Mouse (Mus musculus) brain, embryonic 18.5 days (tissue): ENCODE data around the gene Asb14.
"Not testable (repeated sequence)": the region's sequence is repeated elsewhere in the genome, so short reads cannot be mapped to it uniquely, and the experiment has no call there.

Source experiments
- DNase-seq: peaks from one replicate; pipeline ENCODE4 v3.0.0-alpha.2; 2012; ENCODE audit warnings: low read depth, low spot score

Asb14 gene

GRCm38 (mm10) chr14:26894392-26894791 is at the start of gene Asb14:
Gene Asb14 (plus strand): TSS chr14:26894557.
- DNase-seq, result no peak

- DNase-seq, result no peak
Measured at GRCm38 (mm10) chr14:26853053-26853452, 41.3 kb upstream of the Asb14 start.

DNA sequence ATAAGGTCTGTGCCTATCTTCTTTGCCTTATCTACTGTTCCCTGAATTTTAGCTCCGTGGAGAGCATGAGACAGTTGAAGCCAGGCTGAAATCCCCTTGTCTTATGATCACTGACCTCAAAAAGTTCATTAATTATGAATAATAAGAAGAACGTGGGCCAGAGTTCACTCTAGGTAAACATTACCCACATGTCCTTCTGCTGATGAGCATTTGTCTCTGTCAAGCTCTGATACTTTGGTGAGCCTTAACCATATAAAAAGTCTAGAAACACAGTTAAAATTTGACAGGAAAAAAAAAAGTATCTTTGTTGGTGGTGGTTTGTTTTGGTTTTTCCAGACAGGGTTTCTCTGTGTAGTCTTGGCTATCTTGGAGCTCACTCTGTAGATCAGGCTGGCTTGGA is 40.3 kb upstream of the Asb14 start:
- DNase-seq, result no peak

DNA sequence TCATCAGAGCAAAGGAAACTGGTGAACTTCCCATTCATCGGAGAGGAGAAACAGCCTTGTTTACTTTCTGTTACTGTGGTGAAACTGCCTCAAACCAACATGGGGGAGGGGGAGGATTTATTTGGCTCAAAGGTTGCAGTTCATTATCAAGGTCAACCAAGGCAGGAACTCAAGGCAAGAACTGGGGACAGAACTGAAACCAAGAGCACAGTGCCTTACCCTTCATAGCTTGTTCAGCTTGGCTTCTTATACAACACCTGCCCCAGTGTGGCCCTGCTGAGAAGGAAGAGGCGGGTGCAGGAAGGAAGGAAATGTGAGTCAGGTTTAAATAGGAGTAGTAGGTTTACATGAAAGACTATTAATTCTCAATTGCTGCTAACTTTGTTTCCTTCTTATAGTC is 36.0 kb upstream of the Asb14 start:
- no peak for DNase-seq

- no peak for DNase-seq
Measured at GRCm38 (mm10) chr14:26859024-26859423, 35.3 kb upstream of the Asb14 start.

GRCm38 (mm10) chr14:26867356-26867755 is 27.0 kb upstream of the Asb14 start:
- no peak for DNase-seq

GRCm38 (mm10) chr14:26868299-26868698 is 26.1 kb upstream of the Asb14 start:
- DNase-seq, result no peak

GRCm38 (mm10) chr14:26878756-26879155 is 15.6 kb upstream of the Asb14 start:
- DNase-seq, result no peak

DNA sequence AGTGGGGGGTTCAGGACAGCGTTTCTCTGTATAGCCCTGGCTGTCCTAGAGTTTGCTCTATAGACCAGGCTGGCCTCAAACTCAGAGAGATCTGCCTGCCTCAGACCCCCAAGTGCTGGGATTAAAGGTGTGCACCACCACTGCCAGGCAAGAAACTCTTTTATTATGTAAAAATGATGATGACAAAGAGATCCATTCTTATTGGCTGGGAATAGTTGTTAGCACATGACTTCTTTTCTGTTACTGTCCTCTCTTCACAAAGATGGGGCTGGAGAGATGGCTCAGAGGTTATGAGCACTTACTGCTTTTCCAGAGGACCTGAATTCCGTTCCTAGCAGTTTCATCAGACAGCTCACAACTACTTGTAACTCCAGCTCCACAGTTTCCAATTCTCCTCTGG is 14.4 kb upstream of the Asb14 start:
- no peak for DNase-seq

- no peak for DNase-seq
Measured at GRCm38 (mm10) chr14:26881700-26882099, 12.7 kb upstream of the Asb14 start.

DNA sequence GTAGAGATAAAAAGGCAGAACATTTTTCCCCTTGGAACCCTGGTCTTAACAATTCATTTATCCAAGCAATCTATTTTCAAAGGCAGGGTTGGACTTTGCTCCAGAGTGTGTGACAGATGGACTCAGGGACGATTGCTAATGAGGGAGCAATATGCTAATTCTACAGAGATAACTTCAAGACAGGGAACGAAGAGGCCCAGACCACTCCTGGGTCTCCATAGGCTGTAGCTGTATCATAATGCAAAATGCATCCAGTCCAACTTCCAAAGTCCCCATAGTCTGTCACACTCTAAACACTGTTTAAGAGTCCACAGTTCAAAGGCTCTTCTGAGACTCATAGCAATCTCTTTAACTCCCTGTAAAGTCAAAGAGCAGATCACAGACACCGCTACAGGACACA is 7.1 kb upstream of the Asb14 start:
- no peak for DNase-seq

DNA sequence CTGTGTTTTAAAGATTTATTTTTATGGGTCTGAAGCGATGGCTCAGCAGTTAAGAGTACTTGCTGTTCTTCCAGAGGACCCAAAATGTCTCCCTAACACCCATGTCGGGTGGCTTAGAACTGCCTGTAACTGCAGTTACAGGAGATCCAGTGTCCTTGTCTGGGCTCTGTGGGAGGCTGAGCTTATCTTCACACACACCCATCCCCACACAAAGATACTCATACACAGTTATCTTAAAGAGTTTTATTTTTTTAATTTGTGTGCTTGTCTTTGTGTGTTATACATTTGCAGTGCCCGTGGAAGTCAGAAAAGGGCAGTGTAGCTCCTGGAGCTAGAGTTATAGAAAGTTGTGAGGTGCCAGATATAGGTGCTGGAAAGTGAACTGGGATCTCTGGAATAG is 3.6 kb upstream of the Asb14 start:
- DNase-seq, result no peak

DNA sequence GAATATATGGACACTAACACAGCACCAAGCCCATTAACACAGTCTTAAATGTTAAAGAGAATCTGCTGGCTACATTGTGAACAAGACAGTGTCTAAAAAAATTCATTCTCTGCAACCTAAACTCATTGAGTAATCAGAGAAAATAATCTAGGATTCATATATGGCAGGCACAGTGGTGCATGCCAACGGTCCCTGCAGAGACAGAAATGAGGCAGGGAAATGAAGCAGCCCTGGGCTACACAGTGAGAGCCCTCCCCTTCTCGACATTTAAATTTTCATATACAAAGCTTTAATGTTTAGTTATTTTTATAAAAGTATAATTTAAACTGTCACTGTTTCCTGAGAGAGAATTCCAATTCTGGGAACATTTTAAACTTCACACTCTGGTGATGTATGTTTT is 5.1 kb downstream of the Asb14 start:
- DNase-seq, result no peak

DNA sequence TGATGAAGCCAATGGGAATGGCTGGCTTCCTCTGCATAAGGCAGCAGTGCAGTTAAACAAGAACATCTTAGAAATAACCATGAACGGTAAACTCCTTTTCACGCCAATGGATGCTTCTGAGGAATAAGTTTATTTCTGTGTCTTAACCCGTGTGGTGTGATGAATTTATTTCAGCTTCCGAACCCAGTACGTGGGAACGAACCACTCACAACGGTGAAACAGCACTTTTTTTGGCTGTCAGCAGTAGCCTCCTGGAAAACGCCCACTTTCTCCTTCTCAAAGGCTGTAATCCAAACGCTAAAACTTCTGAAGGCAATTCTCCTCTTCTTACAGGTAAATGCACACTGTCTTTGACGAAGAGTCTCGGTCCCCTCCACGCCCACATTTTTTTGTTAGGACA is 6.5 kb downstream of the Asb14 start:
- DNase-seq, result no peak

DNA sequence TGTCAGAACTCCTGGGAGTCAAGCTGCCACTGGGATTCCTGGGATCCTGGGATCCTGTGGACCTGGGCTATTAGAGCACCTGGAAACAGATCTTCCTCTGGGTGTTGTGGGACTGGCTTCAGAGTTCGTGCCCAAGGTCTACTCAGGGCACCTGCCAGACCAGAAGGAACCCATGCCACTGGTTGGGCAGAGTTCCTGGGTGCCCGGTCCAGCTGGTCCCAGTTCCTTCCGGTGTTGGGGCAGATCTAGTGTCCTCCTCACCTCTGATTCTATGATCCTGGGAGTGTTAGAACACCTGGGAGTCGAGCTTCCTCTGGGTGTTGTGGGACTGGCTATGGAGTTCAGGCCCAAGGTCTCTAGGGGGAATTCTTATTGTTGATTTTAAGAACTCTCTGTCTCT is 13.0 kb downstream of the Asb14 start:
- no peak for DNase-seq

GRCm38 (mm10) chr14:26910461-26910860 is 16.1 kb downstream of the Asb14 start:
- DNase-seq, result not testable (repeated sequence)

- no peak for DNase-seq
Measured at GRCm38 (mm10) chr14:26911201-26911600, 16.8 kb downstream of the Asb14 start.

GRCm38 (mm10) chr14:26911826-26912225 is 17.5 kb downstream of the Asb14 start:
- DNase-seq, result no peak

DNA sequence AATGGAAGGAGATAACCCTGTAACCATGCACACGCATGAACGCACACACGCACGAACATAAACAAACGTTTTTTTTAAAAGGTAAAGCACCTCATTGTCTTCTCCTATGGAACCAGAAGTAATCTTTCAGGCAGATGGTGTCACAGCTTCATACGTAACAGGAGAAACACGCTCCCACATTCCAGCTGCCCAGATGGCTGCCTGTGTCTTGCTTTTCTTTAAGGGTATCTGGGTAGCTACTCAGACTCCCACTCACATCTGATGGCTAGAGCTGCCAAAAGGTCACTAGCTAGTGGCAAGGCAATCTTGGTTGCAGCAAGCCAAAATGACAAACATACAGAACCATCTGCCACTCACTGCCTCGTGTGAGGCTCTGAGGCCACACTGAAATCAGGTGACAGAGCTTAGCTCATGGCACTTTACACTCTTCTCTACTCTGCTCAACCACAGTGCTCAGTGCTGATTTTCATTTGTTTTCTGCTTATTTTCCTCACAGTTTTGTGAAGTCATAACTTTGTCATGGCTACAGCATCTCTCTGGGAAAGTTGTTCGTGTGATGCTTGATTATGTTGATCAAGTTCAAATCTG is 19.4 kb downstream of the Asb14 start:
- no peak for DNase-seq

- DNase-seq, result no peak
Measured at GRCm38 (mm10) chr14:26919310-26919709, 25.0 kb downstream of the Asb14 start.

GRCm38 (mm10) chr14:26923702-26924421 is 29.5 kb downstream of the Asb14 start:
- no peak for DNase-seq

DNA sequence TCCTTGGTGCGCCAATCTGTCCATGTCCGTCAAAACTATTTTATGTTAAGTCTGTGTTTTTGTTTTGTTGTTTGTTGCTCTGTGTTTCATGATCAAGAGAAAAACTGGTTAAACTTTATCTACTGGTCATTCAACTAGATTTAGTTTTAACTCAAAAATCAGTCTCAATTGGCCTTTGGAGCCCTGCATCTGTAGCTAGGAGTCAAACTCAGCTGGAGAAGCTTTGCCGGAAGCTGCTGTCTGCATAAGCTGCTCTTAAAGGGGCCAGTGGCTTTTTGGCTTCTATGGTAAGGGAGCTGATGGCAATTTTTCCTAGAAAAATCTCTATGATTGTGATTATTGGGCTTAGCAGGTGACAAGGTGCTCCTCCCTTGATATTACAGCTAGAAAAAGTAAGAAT is 40.5 kb downstream of the Asb14 start:
- DNase-seq, result no peak

- DNase-seq, result no peak
Measured at GRCm38 (mm10) chr14:26935558-26935957, 41.2 kb downstream of the Asb14 start.

- DNase-seq, result not testable (repeated sequence)
Measured at GRCm38 (mm10) chr14:26956139-26956538, 61.8 kb downstream of the Asb14 start.
